Mouse (Mus musculus): Measurements from ENCODE around the gene Tssk4.

Tssk4 gene

DNA sequence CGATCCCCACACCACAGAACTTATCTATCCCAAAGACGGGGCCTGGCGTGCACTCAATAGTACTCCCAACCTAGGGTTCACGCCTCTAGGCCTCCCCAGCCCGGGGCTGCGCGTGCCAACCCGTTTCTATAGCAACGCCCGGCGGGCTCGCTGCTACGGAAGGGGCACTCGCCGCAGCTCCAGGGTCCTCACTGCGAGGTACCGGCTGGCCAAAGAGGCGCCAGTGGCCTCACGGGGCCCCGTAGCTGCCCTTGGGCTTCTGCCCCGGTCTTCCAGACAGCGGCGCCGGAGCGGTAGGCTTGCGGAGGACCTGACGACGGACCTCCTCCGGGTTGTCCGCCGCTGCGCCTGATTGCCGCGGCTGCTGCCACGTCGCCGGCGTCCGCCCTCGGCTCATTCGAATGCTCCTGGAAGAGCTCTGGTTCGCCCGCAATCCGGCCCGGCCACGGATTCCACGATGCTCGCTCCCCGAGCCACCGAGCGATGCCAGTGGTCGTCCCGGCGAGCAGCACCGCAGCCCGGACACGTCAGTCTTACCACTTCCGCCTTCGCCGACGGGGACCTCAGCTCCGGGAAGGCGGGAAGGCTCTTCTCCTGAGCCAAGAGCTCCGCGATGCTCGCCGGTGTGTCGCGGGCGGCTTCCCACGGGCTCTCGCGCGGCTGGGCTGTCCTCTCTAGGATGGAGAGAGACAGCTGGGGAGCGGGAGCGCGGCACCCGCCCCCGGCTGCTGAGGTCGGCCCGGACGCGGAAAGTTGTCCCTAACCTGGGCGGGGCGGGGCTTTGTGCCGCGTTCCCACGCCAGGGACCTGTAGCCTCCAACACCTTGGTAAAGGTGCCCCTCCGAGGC, 6.7 kb upstream of the Tssk4 start, which contains the start of gene Tm9sf1:
Gene Tm9sf1 (minus strand): TSS at position 747 of the 848 bp plus-strand sequence.
- peak; percentile 85 to 86 for DNase-seq (ENCODE audit: low spot score in 2 of 2)

- no peak for DNase-seq (ENCODE audit: low spot score in 2 of 2)
Observed at GRCm38 (mm10) chr14:55644261-55644888, 5.6 kb upstream of the Tssk4 start.

- no peak for DNase-seq (ENCODE audit: low spot score in 2 of 2)
Observed at GRCm38 (mm10) chr14:55651528-55651927, 1.5 kb downstream of the Tssk4 start.

DNA sequence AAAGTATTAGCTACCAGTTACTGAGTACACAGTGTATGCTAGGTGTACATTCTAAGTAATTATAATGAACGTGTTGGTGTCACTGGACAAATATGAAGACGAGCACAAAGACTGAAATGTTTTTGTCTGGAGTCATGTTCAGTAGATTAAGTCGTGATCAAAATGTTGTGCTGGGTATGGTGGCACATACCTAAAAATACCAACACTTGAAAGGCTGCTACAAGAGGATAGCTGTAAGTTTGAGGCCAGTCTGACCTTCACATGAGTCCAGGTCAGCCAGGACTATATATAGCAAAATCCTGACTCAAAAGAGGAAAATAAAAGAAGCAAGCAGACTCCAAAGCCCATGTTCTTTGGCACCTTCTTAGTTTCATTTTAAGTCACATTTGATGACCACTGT, 7.0 kb downstream of the Tssk4 start:
- DNase-seq (ENCODE audit: low spot score in 2 of 2), result no peak

- no peak for DNase-seq (ENCODE audit: low spot score in 2 of 2)
Observed at GRCm38 (mm10) chr14:55658011-55658410, 8.0 kb downstream of the Tssk4 start.

DNA sequence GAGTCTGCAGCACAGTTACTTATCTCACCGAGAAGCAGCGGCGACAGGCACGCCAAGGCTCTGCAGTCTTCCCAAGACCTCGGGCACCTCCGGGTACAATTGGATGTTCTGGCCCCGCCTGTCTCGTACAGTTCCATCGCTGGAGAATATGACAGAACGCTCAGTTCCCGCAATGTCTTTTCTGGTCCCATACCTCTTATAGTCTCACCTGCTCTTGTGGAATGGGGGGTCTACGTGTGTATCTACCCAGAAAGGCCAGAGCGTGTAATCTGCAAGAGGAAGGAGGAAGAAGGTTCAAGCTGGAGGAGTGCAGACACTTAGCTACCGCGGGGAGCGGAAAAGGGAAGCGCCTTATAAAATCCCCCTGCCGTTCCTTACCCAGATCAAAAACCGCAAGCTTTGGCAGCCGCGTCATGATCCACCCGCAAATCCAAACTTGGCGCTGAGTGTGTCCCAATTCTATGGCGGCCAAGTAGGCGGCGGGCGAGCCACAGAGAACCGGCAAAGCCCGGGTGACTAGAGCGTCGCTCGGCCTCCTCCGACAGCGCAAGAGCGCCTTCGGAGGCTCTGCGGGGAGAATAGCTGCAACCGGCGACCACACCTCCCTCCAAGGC, 10.1 kb downstream of the Tssk4 start, which contains the start of gene Mdp1:
Gene Mdp1 (minus strand): TSS at position 549 of the 614 bp plus-strand sequence.
- peak; percentile 91 for DNase-seq (ENCODE audit: low spot score in 2 of 2)

GRCm38 (mm10) chr14:55660636-55661035, 10.7 kb downstream of the Tssk4 start:
- DNase-seq (ENCODE audit: low spot score in 2 of 2), result no peak

GRCm38 (mm10) chr14:55671486-55671832, 21.5 kb downstream of the Tssk4 start:
- peak in 1 of 2 experiments; percentile 73 for DNase-seq (ENCODE audit: low spot score in 2 of 2)

GRCm38 (mm10) chr14:55671833-55672740, 22.1 kb downstream of the Tssk4 start, which contains the start of the genes Gmpr2 and Nedd8:
Gene Gmpr2, plus strand, starts transcription at chr14:55671941.
Gene Nedd8, minus strand, starts transcription at chr14:55672124.
- DNase-seq (ENCODE audit: low spot score in 2 of 2), result peak; percentile 95 to 98

GRCm38 (mm10) chr14:55672741-55673060, 22.7 kb downstream of the Tssk4 start:
- DNase-seq (ENCODE audit: low spot score in 2 of 2), result no peak

GRCm38 (mm10) chr14:55677615-55678014, 27.6 kb downstream of the Tssk4 start:
- no peak for DNase-seq (ENCODE audit: low spot score in 2 of 2)

GRCm38 (mm10) chr14:55681160-55682117, 31.5 kb downstream of the Tssk4 start, which contains the start of gene Tinf2:
Gene Tinf2, minus strand, starts transcription at chr14:55681820.
- DNase-seq (ENCODE audit: low spot score in 2 of 2), result peak; percentile 97 to 98

DNA sequence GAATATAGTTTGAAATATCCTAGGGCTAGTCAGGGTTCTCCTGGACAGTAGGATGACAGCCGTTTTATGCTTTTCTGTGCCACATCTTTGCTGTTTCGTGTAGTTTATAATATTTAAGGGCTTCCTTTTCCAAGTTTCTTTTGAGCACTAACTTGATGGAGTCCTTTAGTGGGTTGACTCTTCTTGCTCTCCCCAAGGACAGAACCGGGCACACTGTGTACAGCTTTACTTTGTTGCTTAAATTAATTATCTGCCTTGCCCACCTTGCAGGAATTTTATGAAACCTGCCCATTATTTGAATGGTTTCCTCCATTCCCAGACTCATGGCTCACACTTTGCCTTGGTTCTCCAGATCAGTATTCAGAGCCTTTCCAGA, 32.1 kb downstream of the Tssk4 start:
- DNase-seq (ENCODE audit: low spot score in 2 of 2), result no peak

DNA sequence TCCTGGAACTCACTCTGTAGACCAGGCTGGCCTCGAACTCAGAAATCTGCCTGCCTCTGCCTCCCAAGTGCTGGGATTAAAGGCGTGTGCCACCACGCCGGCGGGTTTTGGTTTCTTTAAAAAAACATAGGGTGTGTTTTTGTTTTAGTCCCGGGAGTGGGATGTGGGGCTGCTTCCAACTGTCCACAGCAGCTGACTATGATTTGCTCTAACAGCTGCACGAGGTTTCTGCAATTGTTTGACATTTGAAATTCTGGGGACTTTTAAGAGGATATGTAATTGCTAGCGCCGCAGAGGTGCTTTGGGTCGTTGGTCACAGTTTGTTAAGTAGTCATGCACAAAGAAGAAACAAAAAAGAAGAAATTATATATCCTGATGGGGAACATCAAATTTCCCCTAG, 39.4 kb downstream of the Tssk4 start:
- DNase-seq (ENCODE audit: low spot score in 2 of 2), result no peak

DNA sequence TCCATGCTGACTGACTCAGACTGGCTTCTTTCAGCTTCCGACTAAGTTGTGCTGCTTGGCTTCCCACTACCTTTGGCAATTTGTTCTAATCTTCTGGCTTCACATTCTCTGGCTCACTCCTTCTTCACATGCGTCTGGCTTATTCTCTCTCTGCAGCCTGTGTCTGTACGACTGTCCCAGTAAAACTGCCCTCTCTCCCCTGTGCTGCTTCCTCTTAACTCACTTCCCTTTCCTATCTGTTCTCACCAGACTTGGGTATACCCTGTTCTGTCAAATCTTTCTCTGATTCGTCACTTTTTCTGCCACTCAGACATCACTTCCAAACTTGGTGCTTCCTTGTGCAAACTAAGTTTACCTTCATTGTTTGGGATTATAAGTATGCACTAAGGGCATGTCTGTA, 47.2 kb downstream of the Tssk4 start:
- no peak for DNase-seq (ENCODE audit: low spot score in 2 of 2)

DNA sequence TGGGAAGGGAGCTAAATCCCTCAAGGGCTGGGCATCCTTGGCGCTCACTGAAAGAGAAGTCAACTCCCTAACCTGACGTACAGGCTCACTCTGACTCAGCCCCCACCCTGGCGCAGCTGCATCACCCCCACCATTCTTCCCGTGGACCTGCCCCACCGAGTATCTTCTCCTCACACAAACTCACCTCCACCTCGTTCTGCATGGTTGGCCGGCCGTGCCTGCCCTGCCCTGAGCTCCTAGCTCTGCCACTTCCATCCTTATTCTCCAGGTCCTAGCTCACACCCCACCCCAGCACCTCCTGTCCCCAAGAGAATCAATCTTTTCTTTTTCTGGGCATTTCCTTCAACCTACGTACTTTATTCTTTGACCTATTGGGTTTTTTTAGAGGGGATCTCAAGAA, 51.1 kb downstream of the Tssk4 start:
- DNase-seq (ENCODE audit: low spot score in 2 of 2), result no peak
